Mouse (Mus musculus) kidney, postnatal 14 days (tissue): ENCODE measurements around the gene Gen1.

Experiments
- DNase-seq: peaks from one replicate; pipeline ENCODE4 v3.0.0; 2022; ENCODE audit warnings: mixed read lengths

Gene Gen1

GRCm38 (mm10) chr12:11265382-11266281, at the start of gene Gen1, which contains the start of gene Smc6:
Gen1 (minus strand) TSS chr12:11265801.
Smc6 (plus strand) TSS chr12:11265886.
- DNase-seq: peak; percentile 97

GRCm38 (mm10) chr12:11313840-11314239, 48.2 kb upstream of the Gen1 start:
- DNase-seq: no peak

GRCm38 (mm10) chr12:11311106-11311505, 45.5 kb upstream of the Gen1 start:
- no peak for DNase-seq

GRCm38 (mm10) chr12:11306753-11307645, 41.4 kb upstream of the Gen1 start:
- peak; percentile 38 for DNase-seq

DNA sequence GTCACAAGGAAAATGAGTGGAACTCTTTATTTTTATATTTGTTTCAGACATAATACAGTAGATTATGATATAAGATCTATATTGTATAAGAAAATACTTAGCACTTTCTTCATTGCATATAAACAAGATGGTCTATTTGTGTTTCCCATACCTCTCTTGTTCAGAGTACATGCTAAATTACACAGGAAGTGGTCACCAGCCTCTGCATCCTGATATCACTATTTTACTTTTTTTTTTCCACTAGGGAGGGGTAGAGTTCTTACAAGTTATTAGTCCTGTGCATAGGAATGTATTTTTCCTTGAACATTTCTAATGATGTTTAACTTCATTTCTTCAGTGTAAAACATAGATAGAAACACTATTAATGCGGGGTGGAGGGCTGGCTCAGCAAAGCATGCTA, 35.3 kb upstream of the Gen1 start:
- DNase-seq: no peak

GRCm38 (mm10) chr12:11286382-11286781, 20.8 kb upstream of the Gen1 start:
- DNase-seq: no peak

DNA sequence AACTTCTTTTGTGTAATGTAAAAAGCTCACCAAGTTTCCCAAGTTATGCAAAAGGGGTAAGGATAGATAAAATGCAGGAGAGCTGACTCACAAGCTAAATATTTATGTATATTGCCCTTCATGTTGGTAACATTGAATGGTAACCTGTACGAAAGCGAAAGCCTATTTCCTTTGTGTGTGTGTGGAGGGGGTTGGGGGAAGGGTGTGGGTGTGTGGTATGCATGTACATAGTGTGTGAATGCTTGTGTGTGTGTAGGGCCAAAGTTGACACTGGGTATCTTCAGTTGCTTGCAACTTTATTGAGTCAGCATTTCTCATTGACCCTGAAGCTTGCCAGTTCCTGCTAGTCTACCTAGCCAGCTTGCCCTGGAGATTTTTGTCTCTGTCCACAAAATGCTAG, 16.0 kb upstream of the Gen1 start:
- no peak for DNase-seq

- no peak for DNase-seq
These were observed 14.3 kb upstream of the Gen1 start for GRCm38 (mm10) chr12:11279886-11280285.

DNA sequence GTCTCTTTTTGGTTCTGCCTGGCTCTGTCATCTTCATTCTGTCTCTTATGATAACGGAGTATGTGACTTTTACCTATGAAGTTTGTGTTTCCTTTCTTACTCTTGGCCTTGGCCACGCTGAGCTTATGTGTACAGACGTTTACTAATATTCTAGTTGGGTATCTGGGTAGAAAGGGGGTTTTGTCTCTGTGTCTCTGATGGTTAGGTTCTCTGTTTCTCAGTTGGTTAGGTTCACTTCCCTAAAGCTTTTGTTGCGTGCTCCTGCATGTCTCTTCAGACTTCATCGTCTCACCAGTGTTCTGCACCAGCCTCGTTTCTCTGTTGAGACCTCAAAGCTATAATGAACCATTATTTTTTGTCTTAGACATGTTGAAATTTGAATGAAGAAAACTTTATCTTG, 11.6 kb upstream of the Gen1 start:
- DNase-seq: no peak

DNA sequence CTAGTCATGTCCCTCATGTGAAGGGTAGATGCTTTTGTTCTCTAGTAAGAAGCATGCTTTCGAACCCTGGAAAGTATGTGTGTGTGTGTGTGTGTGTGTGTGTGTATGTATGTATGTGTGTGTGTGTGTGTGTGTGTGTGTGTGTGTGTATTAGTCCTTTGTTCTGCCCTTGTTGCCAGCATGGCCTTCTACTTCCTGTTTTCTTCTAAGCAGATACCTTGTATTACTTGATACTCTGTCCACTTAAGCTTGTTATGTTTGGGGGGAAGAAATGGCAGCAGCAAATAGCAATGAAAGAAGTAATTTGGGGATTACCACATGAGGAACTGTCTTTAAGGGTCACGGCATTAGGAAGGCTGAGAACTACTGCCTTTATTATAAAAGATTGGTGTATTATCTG, 11.0 kb upstream of the Gen1 start:
- DNase-seq: no peak

DNA sequence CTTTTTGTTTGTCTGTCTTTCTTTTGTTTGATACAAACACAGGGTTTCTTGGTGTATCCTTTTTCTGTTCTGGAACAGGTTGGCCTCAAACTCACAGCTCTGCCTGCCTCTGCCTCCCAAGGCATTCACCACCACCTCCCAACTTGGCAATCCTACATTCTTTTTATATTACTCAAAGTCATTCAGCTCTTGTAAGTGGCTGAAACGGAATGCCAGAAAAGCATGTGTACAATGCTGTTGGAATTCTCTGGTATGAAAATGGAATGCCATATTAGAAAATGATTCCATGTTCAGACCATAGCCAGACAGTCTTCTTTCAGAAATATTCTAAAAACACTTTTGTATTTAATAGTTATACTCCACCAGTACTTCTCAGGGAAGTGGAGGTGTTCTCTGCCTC, 7.6 kb upstream of the Gen1 start:
- DNase-seq: no peak

DNA sequence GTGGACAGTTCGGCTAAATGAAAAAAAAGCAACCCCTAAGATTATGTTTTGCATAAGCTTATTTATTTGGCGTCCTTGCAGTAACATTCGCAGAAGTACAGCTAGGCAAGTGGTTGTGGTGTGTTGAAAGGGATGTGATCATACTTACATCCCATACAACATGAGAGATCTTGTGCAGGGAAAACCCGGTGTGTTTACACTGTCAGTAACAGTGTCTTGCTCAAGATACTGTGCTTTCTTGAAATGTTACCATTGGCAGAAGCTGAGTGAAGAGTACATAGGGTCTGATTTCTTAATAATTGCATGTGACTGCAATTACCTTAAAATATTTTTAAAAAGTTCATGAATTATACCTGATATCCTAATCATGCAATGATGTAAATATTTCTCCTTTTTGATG, 7.0 kb upstream of the Gen1 start:
- DNase-seq: no peak

GRCm38 (mm10) chr12:11267030-11267429, 1.4 kb upstream of the Gen1 start:
- DNase-seq: peak; percentile 11

DNA sequence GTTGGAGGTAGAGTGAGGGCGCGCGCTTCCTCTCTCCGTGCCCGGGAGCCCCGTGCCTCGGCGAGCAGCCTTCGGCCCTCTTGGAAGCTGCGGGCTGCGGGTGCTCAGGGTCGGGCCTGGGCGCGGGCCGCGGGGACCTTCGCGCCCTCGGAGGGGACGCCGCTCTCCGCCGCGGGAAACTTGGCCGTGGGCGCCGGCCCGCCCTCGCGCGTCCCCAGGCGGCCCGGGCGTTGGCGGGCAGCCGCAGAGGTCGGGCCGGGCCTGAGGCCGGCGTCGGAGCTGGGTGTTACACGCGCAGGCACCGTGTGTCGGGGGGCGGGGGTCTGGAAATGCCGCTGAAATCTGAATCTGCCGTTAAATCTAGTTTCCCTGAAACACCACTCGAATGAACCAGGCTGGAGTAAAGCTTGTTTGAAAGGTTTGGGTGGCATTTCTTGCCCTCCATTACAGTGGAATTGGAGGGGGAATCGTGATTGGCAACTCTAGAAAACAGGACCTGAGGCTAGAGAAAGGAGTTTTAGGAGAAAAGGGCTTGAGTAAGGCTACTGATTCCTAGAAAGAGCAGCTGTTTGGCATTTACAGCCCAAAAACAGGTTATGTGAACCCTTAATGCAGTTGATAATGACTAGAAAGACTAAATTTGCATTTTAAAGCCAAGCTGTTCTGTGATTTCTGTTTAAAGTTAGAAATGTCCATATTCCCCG, 833 bp upstream of the Gen1 start:
- DNase-seq: no peak

GRCm38 (mm10) chr12:11264895-11265294, 706 bp downstream of the Gen1 start:
- DNase-seq: no peak

DNA sequence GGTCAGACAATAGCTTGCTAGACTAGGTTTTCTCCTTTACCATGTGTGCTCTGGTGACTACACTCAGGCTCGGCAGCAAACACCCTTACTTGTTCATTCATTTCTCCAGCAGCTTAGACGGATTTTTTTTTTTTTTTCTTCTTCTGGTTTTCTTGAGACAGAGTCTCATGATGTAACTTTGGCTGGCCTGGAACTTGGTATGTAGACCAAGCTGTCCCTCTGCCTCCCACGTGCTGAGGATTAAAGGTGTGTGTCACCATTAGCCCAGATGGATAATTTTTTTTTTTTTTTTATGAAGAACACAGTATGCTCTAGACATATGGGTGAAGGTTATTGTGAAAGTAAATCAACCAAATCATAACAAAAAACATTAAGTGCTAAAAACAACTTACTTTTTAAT, 15.3 kb downstream of the Gen1 start:
- no peak for DNase-seq

DNA sequence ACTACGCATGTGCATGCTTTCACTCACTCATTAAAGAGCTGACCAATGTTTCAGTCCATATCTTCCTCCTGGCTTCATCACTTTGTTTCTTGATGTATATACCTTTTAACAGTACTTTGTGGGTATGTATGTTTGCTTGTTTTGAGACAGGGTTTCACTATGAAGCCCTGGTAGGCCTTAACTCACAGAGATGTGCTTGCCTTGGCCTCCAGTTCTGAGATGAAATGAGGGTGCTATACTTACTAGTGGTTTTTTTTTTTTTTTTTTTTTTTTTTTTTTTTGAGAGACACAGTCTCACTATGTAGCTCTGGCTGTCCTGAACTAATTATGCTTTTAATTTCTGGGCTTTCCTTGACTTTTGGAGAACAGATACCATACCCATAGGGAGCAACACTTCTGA, 18.1 kb downstream of the Gen1 start:
- no peak for DNase-seq

DNA sequence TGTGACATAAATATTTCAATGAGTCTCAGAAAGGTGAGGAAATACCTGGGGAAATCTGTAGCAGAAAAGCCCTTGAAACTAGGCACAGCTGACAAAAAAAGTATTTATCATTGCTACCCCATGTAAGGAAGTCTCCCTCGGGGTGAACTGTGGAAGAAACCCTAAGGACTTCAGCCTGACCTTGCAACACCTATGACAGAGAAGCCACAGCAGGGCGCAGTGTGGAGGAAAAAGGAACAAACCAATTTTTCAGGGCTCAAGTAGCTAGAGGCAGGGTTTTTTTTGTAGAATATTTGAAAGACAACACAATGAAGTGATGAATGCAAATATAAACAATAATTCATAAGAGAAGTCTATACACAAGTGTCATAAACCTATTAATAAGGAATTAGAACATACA, 29.6 kb downstream of the Gen1 start:
- DNase-seq: no peak

- DNase-seq: no peak
These were observed 35.3 kb downstream of the Gen1 start for GRCm38 (mm10) chr12:11230267-11230666.

DNA sequence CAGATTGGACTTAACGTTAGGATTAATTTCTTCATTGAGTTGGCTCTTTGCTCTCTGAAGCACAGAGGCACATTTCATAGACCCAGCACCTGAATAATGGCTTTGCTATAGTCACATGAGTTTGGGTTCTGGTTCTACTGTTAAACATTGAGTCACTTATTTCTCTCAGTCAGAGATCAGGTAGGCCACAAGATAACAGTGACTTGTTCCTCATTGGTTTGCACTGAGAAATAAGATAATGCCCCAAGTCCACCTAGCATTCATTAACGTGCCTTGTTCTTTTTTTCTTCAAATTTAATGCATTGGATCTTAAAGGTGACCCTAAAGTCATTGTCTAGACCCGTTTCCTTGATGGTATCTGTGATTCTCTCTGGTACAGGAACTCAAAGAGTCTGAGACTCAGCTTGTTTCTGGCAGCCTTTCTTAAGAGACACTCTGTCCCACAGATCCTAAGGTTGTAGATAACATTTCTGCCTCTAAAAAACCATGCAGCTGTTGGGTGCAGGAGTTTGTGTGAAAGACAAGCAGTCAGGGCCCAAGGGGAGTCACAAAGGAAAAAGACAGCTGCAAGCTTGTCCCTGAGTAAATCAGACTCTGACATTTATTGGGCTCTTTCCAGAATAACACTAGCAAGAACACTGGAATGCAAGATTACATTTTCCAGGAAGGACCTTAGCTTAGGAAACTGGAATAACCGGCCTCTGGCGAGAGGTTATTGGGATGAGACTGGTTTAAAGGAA, 38.9 kb downstream of the Gen1 start:
- DNase-seq: peak; percentile 43

DNA sequence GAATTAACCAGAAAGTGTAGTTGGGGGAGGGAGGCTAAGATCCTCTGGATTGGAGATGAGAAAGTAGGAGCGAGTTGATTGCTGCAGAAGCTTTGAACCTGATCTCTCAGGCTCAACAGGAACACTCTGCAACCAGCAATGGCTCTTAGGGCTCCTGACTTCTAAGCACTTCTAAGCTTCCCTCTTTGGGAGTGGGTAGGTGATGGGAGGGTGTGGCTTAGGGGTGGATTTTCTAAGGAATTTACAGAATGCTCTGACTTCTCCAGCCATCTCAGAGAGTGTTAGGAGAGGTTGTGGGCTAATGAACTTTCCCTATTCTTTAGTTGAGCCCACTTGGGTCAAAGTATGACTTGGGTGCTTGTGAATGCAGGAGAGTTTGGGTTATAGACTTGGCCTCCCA, 39.5 kb downstream of the Gen1 start:
- DNase-seq: no peak

DNA sequence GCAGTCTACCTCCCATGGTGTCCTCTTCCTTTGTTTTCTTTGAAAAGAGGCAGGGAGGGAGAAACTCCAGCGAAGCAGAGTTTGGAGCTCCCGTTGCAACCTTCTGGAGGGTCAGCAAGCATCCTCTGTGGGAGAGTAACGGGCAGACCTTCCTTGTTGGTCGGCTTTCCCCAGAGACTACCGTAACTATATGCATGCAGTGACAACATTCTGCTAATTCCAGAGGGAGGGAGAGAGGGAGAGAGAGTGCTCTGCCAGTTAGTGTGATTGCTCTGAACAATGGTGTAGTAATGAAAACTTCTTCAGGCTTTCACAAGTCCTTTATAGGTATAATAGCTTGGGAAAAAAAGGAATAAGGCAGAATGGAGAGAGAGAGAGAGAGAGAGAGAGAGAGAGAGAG, 40.9 kb downstream of the Gen1 start:
- no peak for DNase-seq
